Comparison of ENCODE assay signal across 8 mouse cellular contexts in genomic region chr15:98635291-98635841, GRCm38 (mm10). TPM values are rescaled to one million over a fixed set of nuclear protein-coding genes. Genes with fewer than 3 reads are reported as not detected.
A peak's percentile ranks its signal among the peaks of the same experiment; 100 is the strongest.
DNase-seq lines count a peak whose midpoint lies in the region; ATAC-seq and TF ChIP-seq lines count a peak whose summit lies in the region.

No protein-coding gene starts in this region.

- under 1% methylated on average over 21 of the region's 21 CpGs for WGBS in heart, embryonic 11.5 days (ENCODE audit: insufficient replicate concordance)
- 1% methylated on average over 21 of the region's 21 CpGs for WGBS in embryonic facial prominence, embryonic 15.5 days
- 2% methylated on average over 21 of the region's 21 CpGs for WGBS in limb, embryonic 14.5 days
- WGBS in stomach, embryonic 14.5 days, result 2% methylated on average over 21 of the region's 21 CpGs

- H3K36me3 ChIP-seq in heart, embryonic 11.5 days (ENCODE audit: control insufficient read depth, insufficient read depth, low read length), result no peaks in the 10 kb centered on the region
- no peaks in the 10 kb centered on the region for H3K36me3 ChIP-seq in ES-Bruce4 (ENCODE audit: control insufficient read depth, insufficient read depth, low read length, poor library complexity, severe bottlenecking)
- peaks cover 12% of the 10 kb centered on the region; the same call in 1 of the 2 replicates for H3K36me3 ChIP-seq in embryonic facial prominence, embryonic 15.5 days
- H3K36me3 ChIP-seq in limb, embryonic 14.5 days (ENCODE audit: control insufficient read depth, insufficient read depth, low read length), result peaks cover 13% of the 10 kb centered on the region
- H3K36me3 ChIP-seq in stomach, embryonic 14.5 days (ENCODE audit: control insufficient read depth, insufficient read depth, low read length), result peaks cover 7% of the 10 kb centered on the region; the same call in 1 of the 2 replicates

- H3K9me3 ChIP-seq in heart, embryonic 11.5 days (replicated peaks; ENCODE audit: control insufficient read depth, low read length), result no peaks in the 10 kb centered on the region
- H3K9me3 ChIP-seq in ES-Bruce4 (replicated peaks; ENCODE audit: control insufficient read depth, insufficient read depth, low read length, poor library complexity, severe bottlenecking), result no peaks in the 10 kb centered on the region
- H3K9me3 ChIP-seq in embryonic facial prominence, embryonic 15.5 days (replicated peaks), result no peaks in the 10 kb centered on the region
- no peaks in the 10 kb centered on the region for H3K9me3 ChIP-seq in limb, embryonic 14.5 days (ENCODE audit: control insufficient read depth, low read length)
- no peaks in the 10 kb centered on the region for H3K9me3 ChIP-seq in stomach, embryonic 14.5 days (ENCODE audit: control insufficient read depth, low read depth, low read length)

- H3K4me1 ChIP-seq in heart, embryonic 11.5 days (ENCODE audit: control insufficient read depth, insufficient read depth, low read length), result peaks cover 25% of the 10 kb centered on the region
- peaks cover 10% of the 10 kb centered on the region for H3K4me1 ChIP-seq in ES-Bruce4 (ENCODE audit: control insufficient read depth, insufficient read depth, low read length)
- H3K4me1 ChIP-seq in embryonic facial prominence, embryonic 15.5 days, result peaks cover 61% of the 10 kb centered on the region
- peaks cover 31% of the 10 kb centered on the region for H3K4me1 ChIP-seq in limb, embryonic 14.5 days (ENCODE audit: control insufficient read depth, insufficient read depth, low read length)
- H3K4me1 ChIP-seq in stomach, embryonic 14.5 days (ENCODE audit: control insufficient read depth, insufficient read depth, low read length), result peaks cover 36% of the 10 kb centered on the region

- no peak for TF ChIP-seq CTCF in ES-Bruce4 (IDR thresholded peaks at IDR 0.05; ENCODE audit: low read depth, low read length)

- peak overlapping the region; percentile 88 for H3K4me2 ChIP-seq in heart, embryonic 11.5 days
- H3K4me2 ChIP-seq in embryonic facial prominence, embryonic 15.5 days (replicated peaks), result peak overlapping the region; percentile 87
- H3K4me2 ChIP-seq in limb, embryonic 14.5 days (replicated peaks; ENCODE audit: low read depth, low read length, severe bottlenecking), result peak overlapping the region; percentile 99
- peak overlapping the region; percentile 87 for H3K4me2 ChIP-seq in stomach, embryonic 14.5 days (replicated peaks; ENCODE audit: low read depth, low read length)

- no peak overlapping the region for H3K27ac ChIP-seq in heart, embryonic 11.5 days (ENCODE audit: low read depth, low read length)
- H3K27ac ChIP-seq in ES-Bruce4 (ENCODE audit: insufficient read depth, low read length), result no peak overlapping the region
- H3K27ac ChIP-seq in embryonic facial prominence, embryonic 15.5 days (replicated peaks), result peak overlapping the region; percentile 89; the same call in 1 of the 2 replicates
- no peak overlapping the region for H3K27ac ChIP-seq in limb, embryonic 14.5 days (replicated peaks; ENCODE audit: low read depth, low read length)
- no peak overlapping the region; the same call in 1 of the 2 replicates for H3K27ac ChIP-seq in stomach, embryonic 14.5 days (ENCODE audit: low read length)

- H3K9ac ChIP-seq in heart, embryonic 11.5 days (ENCODE audit: low read depth, low read length), result peak overlapping the region; percentile 72
- H3K9ac ChIP-seq in ES-Bruce4 (ENCODE audit: low read depth, poor library complexity, severe bottlenecking), result peak overlapping the region; percentile 80
- H3K9ac ChIP-seq in embryonic facial prominence, embryonic 15.5 days, result peak overlapping the region; percentile 71
- peak overlapping the region; percentile 77 for H3K9ac ChIP-seq in limb, embryonic 14.5 days (ENCODE audit: low read depth, low read length, severe bottlenecking)
- H3K9ac ChIP-seq in stomach, embryonic 14.5 days (replicated peaks; ENCODE audit: low read depth, low read length), result peak overlapping the region; percentile 47; the same call in 1 of the 2 replicates

- no peak for ATAC-seq in heart, embryonic 11.5 days (replicated peaks; ENCODE audit: insufficient number of reproducible peaks, low FRiP score, low TSS enrichment)
- ATAC-seq in embryonic facial prominence, embryonic 15.5 days (ENCODE audit: insufficient number of reproducible peaks, low FRiP score, low TSS enrichment, low read depth), result no peak
- ATAC-seq in limb, embryonic 14.5 days (ENCODE audit: low FRiP score, low read depth), result no peak
- no peak for ATAC-seq in stomach, embryonic 14.5 days (ENCODE audit: insufficient number of reproducible peaks, insufficient read depth, low FRiP score, low read depth)

- no peak for TF ChIP-seq EP300 in ES-Bruce4 (IDR thresholded peaks at IDR 0.05; ENCODE audit: insufficient read depth, low read depth, low read length)

- H3K27me3 ChIP-seq in heart, embryonic 11.5 days (ENCODE audit: control insufficient read depth, insufficient read depth, low read length), result peaks cover 57% of the 10 kb centered on the region
- no peaks in the 10 kb centered on the region for H3K27me3 ChIP-seq in ES-Bruce4 (ENCODE audit: control insufficient read depth, insufficient read depth, low read length, poor library complexity, severe bottlenecking)
- H3K27me3 ChIP-seq in embryonic facial prominence, embryonic 15.5 days, result peaks cover 6% of the 10 kb centered on the region; the same call in 1 of the 2 replicates
- H3K27me3 ChIP-seq in limb, embryonic 14.5 days (ENCODE audit: control insufficient read depth, insufficient read depth, low read length), result no peaks in the 10 kb centered on the region; the same call in none of the 2 replicates
- no peaks in the 10 kb centered on the region for H3K27me3 ChIP-seq in stomach, embryonic 14.5 days (ENCODE audit: control insufficient read depth, insufficient read depth, low read length)

- H3K4me3 ChIP-seq in heart, embryonic 11.5 days (ENCODE audit: low read depth, low read length), result peak overlapping the region; percentile 59
- peak overlapping the region; percentile 63 for H3K4me3 ChIP-seq in ES-Bruce4 (ENCODE audit: low read depth, low read length)
- peak overlapping the region; percentile 75 for H3K4me3 ChIP-seq in embryonic facial prominence, embryonic 15.5 days (replicated peaks)
- H3K4me3 ChIP-seq in limb, embryonic 14.5 days (replicated peaks; ENCODE audit: low read length), result peak overlapping the region; percentile 84
- peak overlapping the region; percentile 61 for H3K4me3 ChIP-seq in stomach, embryonic 14.5 days (ENCODE audit: low read depth, low read length)

- no peak for DNase-seq in heart, adult 8-10 months (ENCODE audit: low spot score)
- peak; percentile 29 for DNase-seq in limb, embryonic 14.5 days (ENCODE audit: low spot score)
- DNase-seq in urinary bladder, postnatal 14 days (ENCODE audit: low spot score), result no peak
- no peak for DNase-seq in right cerebral cortex, adult 2 months (ENCODE audit: low spot score in 2 of 2)

- TF ChIP-seq POLR2A in ES-Bruce4 (IDR thresholded peaks at IDR 0.05; ENCODE audit: insufficient read depth, low read length), result no peak
- no peak for TF ChIP-seq POLR2A in limb, embryonic 14.5 days (IDR thresholded peaks at IDR 0.05; ENCODE audit: borderline replicate concordance, extremely low read depth, insufficient read depth, insufficient read length)

RNA-seq across cellular contexts. Expression of gene Cacnb3, which starts 4.7 kb away (rescaled TPM):
- polyA plus RNA-seq in heart, embryonic 11.5 days (2014; fragmentation: Nextera tagmentation; extraction: Ambion mirVana), result 9.8 and 9.9 TPM in 2 replicates
- 1 to 10 TPM; 2.0 to 2.8 (median 2.6) TPM for total RNA-seq in heart, adult 8-10 months (2022)
- 16.8 and 18.7 TPM in 2 replicates for polyA plus RNA-seq in ES-Bruce4 (2011; ENCODE audit: insufficient read depth, insufficient read length, low read depth, missing spikeins)
- 45.7 and 48.2 TPM in 2 replicates for polyA plus RNA-seq in embryonic facial prominence, embryonic 15.5 days (2015; fragmentation: Nextera tagmentation; extraction: Ambion mirVana)
- 75.2 and 105 TPM in 2 replicates for polyA plus RNA-seq in limb, embryonic 14.5 days (2012; rRNA removed)
- 33.9 and 40.8 TPM in 2 replicates for polyA plus RNA-seq in limb, embryonic 14.5 days (2014; fragmentation: Nextera tagmentation; extraction: Ambion mirVana)
- polyA plus RNA-seq in stomach, embryonic 14.5 days (2014; fragmentation: Nextera tagmentation; extraction: Ambion mirVana), result 34.4 TPM in 2 replicates

RNA-seq across cellular contexts. Expression of gene Adcy6, which starts 25.5 kb away (rescaled TPM):
- polyA plus RNA-seq in heart, embryonic 11.5 days (2014; fragmentation: Nextera tagmentation; extraction: Ambion mirVana), result 24.5 and 34.8 TPM in 2 replicates
- 100 to 1,000 TPM; 136 to 213 (median 183) TPM for total RNA-seq in heart, adult 8-10 months (2022)
- polyA plus RNA-seq in ES-Bruce4 (2011; ENCODE audit: insufficient read depth, insufficient read length, low read depth, missing spikeins), result 12.5 and 12.8 TPM in 2 replicates
- polyA plus RNA-seq in embryonic facial prominence, embryonic 15.5 days (2015; fragmentation: Nextera tagmentation; extraction: Ambion mirVana), result 18.1 and 19.6 TPM in 2 replicates
- polyA plus RNA-seq in limb, embryonic 14.5 days (2012; rRNA removed), result 74.0 and 82.0 TPM in 2 replicates
- polyA plus RNA-seq in limb, embryonic 14.5 days (2014; fragmentation: Nextera tagmentation; extraction: Ambion mirVana), result 14.3 and 16.2 TPM in 2 replicates
- polyA plus RNA-seq in stomach, embryonic 14.5 days (2014; fragmentation: Nextera tagmentation; extraction: Ambion mirVana), result 21.9 and 23.0 TPM in 2 replicates

RNA-seq across cellular contexts. Expression of gene Ddx23, which starts 27.3 kb away (rescaled TPM):
- 11.2 and 19.6 TPM in 2 replicates for polyA plus RNA-seq in heart, embryonic 11.5 days (2014; fragmentation: Nextera tagmentation; extraction: Ambion mirVana)
- total RNA-seq in heart, adult 8-10 months (2022), result 10 to 100 TPM; 53.2 to 61.7 (median 56.4) TPM
- 121 TPM in 2 replicates for polyA plus RNA-seq in ES-Bruce4 (2011; ENCODE audit: insufficient read depth, insufficient read length, low read depth, missing spikeins)
- 25.1 and 27.9 TPM in 2 replicates for polyA plus RNA-seq in embryonic facial prominence, embryonic 15.5 days (2015; fragmentation: Nextera tagmentation; extraction: Ambion mirVana)
- 47.0 and 54.0 TPM in 2 replicates for polyA plus RNA-seq in limb, embryonic 14.5 days (2012; rRNA removed)
- 22.6 and 26.5 TPM in 2 replicates for polyA plus RNA-seq in limb, embryonic 14.5 days (2014; fragmentation: Nextera tagmentation; extraction: Ambion mirVana)
- 30.1 and 30.3 TPM in 2 replicates for polyA plus RNA-seq in stomach, embryonic 14.5 days (2014; fragmentation: Nextera tagmentation; extraction: Ambion mirVana)

RNA-seq across cellular contexts. Expression of gene Rnd1, which starts 41.9 kb away (rescaled TPM):
- 1.2 and 1.6 TPM in 2 replicates for polyA plus RNA-seq in heart, embryonic 11.5 days (2014; fragmentation: Nextera tagmentation; extraction: Ambion mirVana)
- total RNA-seq in heart, adult 8-10 months (2022), result 1 to 10 TPM in 3 of 4 experiments, under 1 TPM in 1; 1.00 to 2.1 (median 1.2) TPM
- polyA plus RNA-seq in ES-Bruce4 (2011; ENCODE audit: insufficient read depth, insufficient read length, low read depth, missing spikeins), result 3.4 and 3.7 TPM in 2 replicates
- 0.60 and 1.1 TPM in 2 replicates for polyA plus RNA-seq in embryonic facial prominence, embryonic 15.5 days (2015; fragmentation: Nextera tagmentation; extraction: Ambion mirVana)
- 1.1 and 1.5 TPM in 2 replicates for polyA plus RNA-seq in limb, embryonic 14.5 days (2012; rRNA removed)
- polyA plus RNA-seq in limb, embryonic 14.5 days (2014; fragmentation: Nextera tagmentation; extraction: Ambion mirVana), result 0.35 and 0.45 TPM in 2 replicates
- 0.75 and 0.83 TPM in 2 replicates for polyA plus RNA-seq in stomach, embryonic 14.5 days (2014; fragmentation: Nextera tagmentation; extraction: Ambion mirVana)
